Mouse (Mus musculus) stomach, postnatal 0 days (tissue): Measurements from ENCODE around the gene Fgf2.

Experiments
- CTCF ChIP-seq: IDR thresholded peaks from 2 replicates; pipeline ENCODE4 v1.5.1; 2016; ENCODE audit warnings: antibody characterized with exemption, low read depth, mild to moderate bottlenecking, moderate library complexity
- EP300 ChIP-seq: optimal IDR thresholded peaks from 2 replicates; pipeline ENCODE3; 2016; ENCODE audit warnings: antibody characterized with exemption

DNA sequence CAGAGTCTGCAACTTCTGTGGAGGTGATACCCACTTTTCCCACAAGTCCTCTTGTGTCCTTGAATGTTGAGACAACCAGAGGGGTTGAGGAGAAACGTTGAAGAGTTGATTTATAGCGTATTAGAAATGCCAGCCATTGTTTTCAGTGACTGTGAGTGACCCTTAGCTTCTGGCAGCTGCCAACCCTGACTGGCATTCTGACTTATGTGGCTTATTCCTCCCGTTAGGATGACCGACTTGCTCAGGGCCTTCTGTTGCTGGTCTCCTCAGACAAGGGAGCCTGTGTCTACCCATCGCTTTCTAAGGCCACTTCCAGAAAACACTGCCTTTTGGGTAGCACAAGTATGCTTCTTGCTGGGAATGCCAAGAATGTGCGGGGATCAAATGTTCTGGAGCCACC lies 33.3 kb downstream of the Fgf2 start:
- TF ChIP-seq CTCF, result no peak
- TF ChIP-seq EP300, result no peak
